Mouse (Mus musculus) limb, embryonic 15.5 days (tissue): ENCODE data around the gene Syap1. TPM values are rescaled to one million over a fixed set of nuclear protein-coding genes. Genes with fewer than 3 reads are reported as not detected.
"Not testable (repeated sequence)": the region's sequence is repeated elsewhere in the genome, so short reads cannot be mapped to it uniquely, and the experiment has no call there.

Source experiments
- ATAC-seq: fragments of 200-750 bp; cut with Nextera tagmentation; 2 replicates; pipeline ENCODE4 v1.8.0; 2017; ENCODE audit warnings: low read depth, moderate TSS enrichment; ENCODE audit not compliant: insufficient number of reproducible peaks, low FRiP score, low TSS enrichment
- H3K27ac ChIP-seq: fragments of 300-500 bp; sonication (generic); 2 replicates; pipeline ENCODE4 v1.5.1; 2015; ENCODE audit warnings: moderate library complexity, mild to moderate bottlenecking, inconsistent platforms
- H3K27me3 ChIP-seq: fragments of 300-500 bp; sonication (generic); 2 replicates; pipeline ENCODE4 v1.6.1; 2015; ENCODE audit warnings: inconsistent platforms
- H3K36me3 ChIP-seq: fragments of 300-500 bp; sonication (generic); 2 replicates; pipeline ENCODE4 v1.6.1; 2015; ENCODE audit warnings: inconsistent platforms
- H3K4me1 ChIP-seq: fragments of 300-500 bp; sonication (generic); 2 replicates; pipeline ENCODE4 v1.6.1; 2015; ENCODE audit warnings: inconsistent platforms
- H3K4me2 ChIP-seq: fragments of 300-500 bp; sonication (generic); 2 replicates; pipeline ENCODE4 v1.6.1; 2015; ENCODE audit warnings: mild to moderate bottlenecking, inconsistent platforms
- H3K4me3 ChIP-seq: fragments of 300-500 bp; sonication (generic); 2 replicates; pipeline ENCODE4 v1.5.1; 2015; ENCODE audit warnings: mild to moderate bottlenecking, inconsistent platforms
- H3K9ac ChIP-seq: fragments of 300-500 bp; sonication (generic); 2 replicates; pipeline ENCODE4 v1.6.1; 2015; ENCODE audit warnings: inconsistent platforms
- H3K9me3 ChIP-seq: fragments of 300-500 bp; sonication (generic); 2 replicates; pipeline ENCODE4 v1.6.1; 2016; ENCODE audit warnings: inconsistent platforms
- WGBS: fragments of 180-500 bp; shearing (Covaris S2); methylation state at CpG from one replicate; pipeline ENCODE4 v1.1.7; 2015; 5-methylcytosine and 5-hydroxymethylcytosine counted together
- polyA plus RNA-seq: library from polyadenylated mRNA; unstranded; fragments of >200 nt; fragmentation: Nextera tagmentation; extraction: Ambion mirVana; gene quantifications from 2 replicates; pipeline ENCODE4 v1.2.1, GENCODE M21; 2015

Gene Syap1
- 38.5 and 43.9 TPM in 2 replicates for polyA plus RNA-seq

- Histone ChIP-seq H3K4me1 (no peaks in the 10 kb centered on the region), H3K27ac (peak within 1 kb of the TSS; percentile 65), H3K9me3 (no peaks in the 10 kb centered on the region), H3K9ac (peak within 1 kb of the TSS; percentile 51), H3K4me3 (peak within 1 kb of the TSS; percentile 62), H3K4me2 (peak within 1 kb of the TSS; percentile 44), H3K27me3 (peaks cover 4% of the 10 kb centered on the region; the same call in 1 of the 2 replicates), H3K36me3 (no peaks in the 10 kb centered on the region)
- peak; percentile 83 for ATAC-seq
- 22% methylated on average over 42 of the region's 47 CpGs for WGBS
These were observed at the start of gene Syap1 for GRCm38 (mm10) chrX:162887931-162888511. Gene Syap1 (minus strand): TSS chrX:162888447.

GRCm38 (mm10) chrX:162931467-162931866 is 43.2 kb upstream of the Syap1 start:
- no peak for ATAC-seq
- Histone ChIP-seq H3K36me3 (peaks cover 21% of the 10 kb centered on the region; the same call in 1 of the 2 replicates), H3K9me3 (no peaks in the 10 kb centered on the region), H3K27me3 (no peaks in the 10 kb centered on the region), H3K4me2 (no peak overlapping the region), H3K9ac (no peak overlapping the region), H3K4me3 (no peak overlapping the region), H3K4me1 (no peaks in the 10 kb centered on the region), H3K27ac (no peak overlapping the region)
- WGBS: 90% methylated on average over 2 of the region's 2 CpGs

GRCm38 (mm10) chrX:162921487-162922125 is 33.4 kb upstream of the Syap1 start:
- no peak overlapping the region for H3K4me2 ChIP-seq
- no peaks in the 10 kb centered on the region for H3K27me3 ChIP-seq
- WGBS: 74% methylated on average over 8 of the region's 8 CpGs
- no peaks in the 10 kb centered on the region for H3K4me1 ChIP-seq
- no peak for ATAC-seq
- no peak overlapping the region for H3K27ac ChIP-seq
- 0 out of 2 replicates have a peak, but pooled peaks cover 3% of the 10 kb centered on the region for H3K36me3 ChIP-seq
- no peak overlapping the region for H3K4me3 ChIP-seq
- no peaks in the 10 kb centered on the region for H3K9me3 ChIP-seq
- H3K9ac ChIP-seq: no peak overlapping the region

DNA sequence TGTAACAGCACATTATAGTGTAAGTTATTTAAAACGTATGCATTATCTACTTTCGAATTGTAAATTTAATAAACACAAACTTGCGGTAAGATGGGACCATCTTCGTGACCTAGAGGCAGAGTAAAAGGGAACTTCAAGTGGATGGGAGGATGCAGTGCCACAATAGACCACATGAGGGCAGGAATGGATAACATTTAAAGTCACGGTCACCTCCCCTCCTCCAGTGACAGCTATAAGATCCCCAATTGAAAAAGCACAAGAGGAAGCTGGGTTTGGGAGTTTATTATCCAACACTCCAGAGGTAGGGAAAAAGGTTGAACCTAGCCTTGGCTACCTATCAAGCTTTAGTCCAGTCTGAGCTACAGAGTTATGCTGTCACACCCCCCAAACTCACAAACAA is 27.4 kb upstream of the Syap1 start:
- 35% methylated on average over 5 of the region's 5 CpGs for WGBS

DNA sequence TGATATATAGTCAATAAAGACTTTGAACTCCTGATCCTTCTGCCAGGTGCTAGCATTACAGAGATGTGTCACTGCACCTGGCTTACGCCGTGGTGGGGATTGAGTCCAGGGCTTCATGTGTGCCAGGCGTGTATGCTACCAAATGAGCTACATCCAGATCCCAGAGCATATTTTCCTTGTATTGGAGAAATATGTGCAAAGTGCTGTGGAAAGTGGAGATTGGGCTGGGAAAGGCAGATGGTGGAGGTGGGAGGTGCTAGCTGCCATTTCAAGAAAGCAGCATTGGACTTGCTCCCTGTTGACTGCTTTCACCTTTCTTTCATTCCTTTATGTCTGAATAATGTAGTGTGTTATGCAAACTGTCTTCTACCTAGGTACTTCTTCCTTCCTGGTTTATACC is 25.4 kb upstream of the Syap1 start:
- Histone ChIP-seq H3K9me3 (no peaks in the 10 kb centered on the region), H3K4me2 (no peak overlapping the region), H3K27me3 (no peaks in the 10 kb centered on the region), H3K36me3 (peaks cover 12% of the 10 kb centered on the region), H3K4me1 (no peaks in the 10 kb centered on the region), H3K4me3 (no peak overlapping the region), H3K9ac (no peak overlapping the region), H3K27ac (no peak overlapping the region)
- WGBS: 84% methylated on average over 3 of the region's 3 CpGs
- no peak for ATAC-seq

More for the DNA sequence above, 27.4 kb upstream of the Syap1 start:
- Histone ChIP-seq H3K9ac (no peak overlapping the region), H3K4me2 (no peak overlapping the region), H3K4me1 (no peaks in the 10 kb centered on the region), H3K27ac (no peak overlapping the region), H3K9me3 (no peaks in the 10 kb centered on the region), H3K36me3 (peaks cover 9% of the 10 kb centered on the region), H3K4me3 (no peak overlapping the region), H3K27me3 (no peaks in the 10 kb centered on the region)
- ATAC-seq: no peak

DNA sequence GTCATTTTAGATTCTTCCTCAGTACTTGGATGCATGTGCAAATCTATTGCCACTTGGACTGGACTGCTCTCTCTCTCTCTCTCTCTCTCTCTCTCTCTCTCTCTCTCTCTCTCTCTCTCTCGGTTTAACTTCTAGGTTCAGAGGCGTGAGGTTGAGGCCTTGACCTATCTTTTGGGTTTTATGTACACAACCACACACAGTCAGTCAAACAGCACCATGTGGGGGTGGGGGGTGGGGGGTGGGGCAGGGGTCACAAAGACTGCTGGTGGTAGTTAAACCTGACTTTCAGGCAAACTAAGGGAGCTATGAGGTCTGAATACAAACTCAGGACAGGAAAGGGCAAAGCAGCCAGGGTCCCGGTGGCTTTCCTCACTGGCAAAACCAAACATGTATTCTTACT is 19.3 kb upstream of the Syap1 start:
- no peak for ATAC-seq
- 68% methylated on average over 3 of the region's 3 CpGs for WGBS
- H3K27me3 ChIP-seq: no peaks in the 10 kb centered on the region
- no peaks in the 10 kb centered on the region for H3K9me3 ChIP-seq
- no peak overlapping the region for H3K4me2 ChIP-seq
- H3K4me3 ChIP-seq: no peak overlapping the region
- H3K4me1 ChIP-seq: no peaks in the 10 kb centered on the region
- peaks cover 5% of the 10 kb centered on the region for H3K36me3 ChIP-seq
- H3K9ac ChIP-seq: no peak overlapping the region
- no peak overlapping the region for H3K27ac ChIP-seq

DNA sequence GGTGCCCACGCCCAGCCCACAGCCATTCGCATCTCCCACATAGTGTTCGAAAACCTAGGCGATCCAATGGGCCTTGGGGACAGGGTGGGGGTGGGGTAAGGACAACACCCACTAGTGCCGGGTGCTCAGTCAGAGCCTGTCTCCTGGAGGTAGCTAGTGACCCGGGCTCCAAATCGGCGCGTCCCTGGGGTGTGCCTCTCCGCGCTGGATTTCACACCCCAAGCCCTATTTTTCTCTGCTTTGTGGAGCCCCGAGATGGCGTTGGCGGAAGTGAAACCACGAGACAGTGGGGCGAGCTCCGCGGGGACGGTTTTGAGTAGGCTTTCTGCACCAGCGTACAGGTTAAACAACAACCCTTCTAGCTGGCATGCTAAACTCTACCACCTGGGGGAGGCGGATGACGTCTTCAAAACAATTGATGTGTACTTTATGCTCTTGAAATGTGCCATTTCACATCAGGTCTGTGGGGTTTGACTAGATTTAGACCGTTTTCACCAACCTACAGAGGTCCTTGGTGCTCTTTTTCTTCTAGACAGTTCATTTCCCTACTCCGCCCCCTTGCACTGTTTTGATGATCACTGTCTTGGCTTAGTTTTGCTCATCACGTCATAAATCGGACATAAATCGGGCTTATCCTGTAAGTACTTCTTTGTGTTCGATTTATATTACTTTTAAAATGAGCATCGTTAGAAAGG is 13.9 kb upstream of the Syap1 start:
- Histone ChIP-seq H3K4me3 (peak overlapping the region; percentile 58), H3K4me1 (no peaks in the 10 kb centered on the region), H3K27ac (peak overlapping the region; percentile 83), H3K4me2 (peak overlapping the region; percentile 52), H3K36me3 (no peaks in the 10 kb centered on the region), H3K9ac (peak overlapping the region; percentile 48), H3K9me3 (no peaks in the 10 kb centered on the region), H3K27me3 (no peaks in the 10 kb centered on the region)
- WGBS: 29% methylated on average over 29 of the region's 29 CpGs
- no peak for ATAC-seq

GRCm38 (mm10) chrX:162901371-162902039 is 13.3 kb upstream of the Syap1 start:
- Histone ChIP-seq H3K27ac (peak overlapping the region; percentile 83), H3K4me3 (peak overlapping the region; percentile 58), H3K9ac (peak overlapping the region; percentile 48), H3K9me3 (no peaks in the 10 kb centered on the region), H3K4me1 (no peaks in the 10 kb centered on the region), H3K36me3 (no peaks in the 10 kb centered on the region), H3K4me2 (peak overlapping the region; percentile 52), H3K27me3 (no peaks in the 10 kb centered on the region)
- 28% methylated on average over 18 of the region's 25 CpGs for WGBS
- ATAC-seq: peak; percentile 85

DNA sequence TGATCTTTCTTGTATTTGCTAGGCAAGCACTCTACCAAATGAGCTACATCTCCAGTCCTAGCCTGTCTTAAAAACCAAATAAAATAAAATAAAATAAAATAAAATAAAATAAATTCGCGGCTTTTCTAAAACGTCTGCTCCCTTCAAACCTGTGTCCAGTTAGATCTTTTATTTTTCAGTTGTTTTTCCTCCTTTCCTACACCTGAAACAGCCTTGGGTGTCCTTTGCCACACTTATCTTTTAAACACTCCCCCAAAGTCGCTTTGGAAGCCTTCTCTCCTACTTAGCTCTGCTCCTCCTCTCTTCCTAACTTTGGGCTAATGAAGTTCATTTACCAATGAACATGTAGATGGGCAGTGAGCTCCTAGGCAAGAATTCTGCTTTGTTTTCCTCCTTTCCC is 12.7 kb upstream of the Syap1 start, which contains the start of gene Ctps2:
TSS of gene Ctps2 (plus strand) at position 301 of the 400 bp plus-strand sequence.
- no peak for ATAC-seq
- Histone ChIP-seq H3K36me3 (no peaks in the 10 kb centered on the region), H3K9me3 (no peaks in the 10 kb centered on the region), H3K4me1 (no peaks in the 10 kb centered on the region), H3K4me3 (peak within 1 kb of the TSS; percentile 58), H3K4me2 (peak within 1 kb of the TSS; percentile 52), H3K9ac (peak within 1 kb of the TSS; percentile 48), H3K27ac (peak within 1 kb of the TSS; percentile 83), H3K27me3 (no peaks in the 10 kb centered on the region)
- WGBS: 23% methylated on average over 4 of the region's 4 CpGs

DNA sequence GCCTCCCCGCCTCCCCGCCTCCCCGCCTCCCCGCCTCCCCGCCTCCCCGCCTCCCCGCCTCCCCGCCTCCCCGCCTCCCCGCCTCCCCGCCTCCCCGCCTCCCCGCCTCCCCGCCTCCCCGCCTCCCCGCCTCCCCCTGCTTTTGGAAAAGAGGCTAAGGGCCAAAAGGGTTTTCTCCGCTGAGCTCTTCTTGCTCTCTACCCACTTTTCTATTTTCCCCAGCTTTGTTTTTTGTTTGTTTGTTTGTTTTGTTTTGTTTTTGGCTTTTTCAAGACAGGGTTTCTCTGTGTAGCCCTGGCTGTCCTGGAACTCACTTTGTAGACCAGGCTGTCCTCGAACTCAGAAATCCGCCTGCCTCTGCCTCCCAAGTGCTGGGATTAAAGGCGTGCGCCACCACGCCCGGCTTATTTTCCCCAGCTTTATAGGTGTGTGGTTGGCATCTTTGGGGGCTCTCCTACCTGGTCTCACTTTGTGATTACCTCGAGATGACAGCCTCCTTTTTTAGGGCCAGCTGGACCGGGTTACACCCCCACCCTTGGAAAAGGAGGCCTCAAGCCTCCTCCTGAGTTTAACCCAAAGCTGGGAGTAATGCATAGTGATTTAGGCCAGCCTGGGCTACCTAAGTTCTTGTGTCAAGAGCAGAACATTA is 452 bp upstream of the Syap1 start:
- H3K4me3 ChIP-seq, H3K36me3 ChIP-seq, H3K9ac ChIP-seq, ATAC-seq, H3K27ac ChIP-seq, H3K4me2 ChIP-seq, H3K9me3 ChIP-seq, H3K4me1 ChIP-seq, H3K27me3 ChIP-seq: not testable (repeated sequence)
- WGBS: 74% methylated on average over 9 of the region's 25 CpGs

DNA sequence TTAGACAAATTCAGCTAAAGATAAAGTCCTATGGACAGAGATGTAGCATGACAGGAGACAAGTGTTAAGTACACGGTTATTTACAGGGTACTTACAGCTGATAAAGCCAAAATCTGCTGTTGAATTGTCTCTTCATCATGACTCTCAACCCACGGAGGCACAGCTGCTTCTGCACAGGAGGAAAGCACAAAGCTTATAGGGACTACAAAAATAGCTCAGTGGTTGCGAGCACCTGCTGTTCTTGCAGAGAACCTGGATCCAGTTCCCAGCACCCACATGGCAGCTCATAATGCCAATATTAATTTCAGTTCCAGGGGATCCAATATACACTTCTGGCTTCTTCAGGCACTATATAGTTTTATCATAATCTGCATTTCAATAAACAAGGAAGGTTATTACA is 10.0 kb downstream of the Syap1 start:
- H3K9ac ChIP-seq: no peak overlapping the region
- no peaks in the 10 kb centered on the region for H3K27me3 ChIP-seq
- H3K36me3 ChIP-seq: no peaks in the 10 kb centered on the region
- H3K4me2 ChIP-seq: no peak overlapping the region
- 75% methylated on average over 3 of the region's 3 CpGs for WGBS
- no peaks in the 10 kb centered on the region for H3K4me1 ChIP-seq
- ATAC-seq: no peak
- H3K4me3 ChIP-seq: no peak overlapping the region
- H3K27ac ChIP-seq: no peak overlapping the region
- H3K9me3 ChIP-seq: no peaks in the 10 kb centered on the region
